Mouse (Mus musculus) heart, embryonic 12.5 days (tissue): ENCODE results near the gene Nelfa. TPM values are rescaled to one million over a fixed set of nuclear protein-coding genes. Genes with fewer than 3 reads are reported as not detected.
"Not testable (repeated sequence)": the region's sequence is repeated elsewhere in the genome, so short reads cannot be mapped to it uniquely, and the experiment has no call there.

Experiments used
- ATAC-seq: fragments of 200-750 bp; cut with Nextera tagmentation; 2 replicates; pipeline ENCODE4 v1.8.0; 2017; ENCODE audit warnings: moderate TSS enrichment, moderate library complexity; ENCODE audit not compliant: insufficient number of reproducible peaks, low FRiP score
- H3K27ac ChIP-seq: fragments of 300-500 bp; sonication (generic); 2 replicates; pipeline ENCODE4 v1.5.1; 2016; ENCODE audit warnings: mild to moderate bottlenecking, moderate library complexity; ENCODE audit not compliant: poor library complexity, severe bottlenecking
- H3K27me3 ChIP-seq: fragments of 300-500 bp; sonication (generic); replicated peaks from 2 replicates; pipeline ENCODE4 v1.6.1; 2016; ENCODE audit warnings: mild to moderate bottlenecking, moderate library complexity
- H3K36me3 ChIP-seq: fragments of 300-500 bp; sonication (generic); 2 replicates; pipeline ENCODE4 v1.6.1; 2016; ENCODE audit warnings: mild to moderate bottlenecking, moderate library complexity
- H3K4me1 ChIP-seq: fragments of 300-500 bp; sonication (generic); replicated peaks from 2 replicates; pipeline ENCODE4 v1.6.1; 2016; ENCODE audit warnings: mild to moderate bottlenecking
- H3K4me2 ChIP-seq: fragments of 300-500 bp; sonication (generic); 2 replicates; pipeline ENCODE4 v1.6.1; 2016; ENCODE audit warnings: mild to moderate bottlenecking, moderate library complexity
- H3K4me3 ChIP-seq: fragments of 300-500 bp; sonication (generic); 2 replicates; pipeline ENCODE4 v1.5.1; 2016; ENCODE audit warnings: mild to moderate bottlenecking
- H3K9ac ChIP-seq: fragments of 300-500 bp; sonication (generic); 2 replicates; pipeline ENCODE4 v1.6.1; 2016; ENCODE audit warnings: mild to moderate bottlenecking, moderate library complexity
- H3K9me3 ChIP-seq: fragments of 300-500 bp; sonication (generic); replicated peaks from 2 replicates; pipeline ENCODE4 v1.6.1; 2016; ENCODE audit warnings: mild to moderate bottlenecking, moderate library complexity
- WGBS: fragments of 180-500 bp; shearing (Covaris S2); methylation state at CpG from one replicate; pipeline ENCODE4 v1.1.7; 2016; 5-methylcytosine and 5-hydroxymethylcytosine counted together
- polyA plus RNA-seq: library from polyadenylated mRNA; unstranded; fragments of >200 nt; fragmentation: Nextera tagmentation; extraction: Ambion mirVana; gene quantifications from 2 replicates; pipeline ENCODE4 v1.2.1, GENCODE M21; 2016

The Nelfa gene
- polyA plus RNA-seq, 1 experiment from 2014 or later = 36.5 TPM

DNA sequence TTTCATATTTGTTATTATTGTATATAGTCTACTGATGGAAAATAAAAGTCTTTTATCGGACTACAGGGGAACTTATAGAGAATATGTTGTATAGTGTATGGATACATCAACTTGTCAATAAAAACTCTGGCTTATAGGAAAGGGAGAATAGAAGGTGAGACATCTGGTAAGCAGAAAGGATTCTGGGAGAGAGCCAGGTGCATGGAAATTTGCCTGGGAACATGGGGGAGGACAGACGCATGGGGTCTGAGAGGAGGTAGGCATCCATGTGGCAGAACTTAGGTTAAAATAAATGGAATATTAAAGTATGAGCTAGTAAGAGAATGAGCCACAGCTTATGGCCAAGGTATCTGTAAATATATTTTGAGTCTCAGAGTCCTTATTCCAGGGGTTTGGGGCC lies 16.2 kb downstream of the Nelfa start:
- 88% methylated on average over 2 of the region's 2 CpGs for WGBS
- ATAC-seq = no peak

DNA sequence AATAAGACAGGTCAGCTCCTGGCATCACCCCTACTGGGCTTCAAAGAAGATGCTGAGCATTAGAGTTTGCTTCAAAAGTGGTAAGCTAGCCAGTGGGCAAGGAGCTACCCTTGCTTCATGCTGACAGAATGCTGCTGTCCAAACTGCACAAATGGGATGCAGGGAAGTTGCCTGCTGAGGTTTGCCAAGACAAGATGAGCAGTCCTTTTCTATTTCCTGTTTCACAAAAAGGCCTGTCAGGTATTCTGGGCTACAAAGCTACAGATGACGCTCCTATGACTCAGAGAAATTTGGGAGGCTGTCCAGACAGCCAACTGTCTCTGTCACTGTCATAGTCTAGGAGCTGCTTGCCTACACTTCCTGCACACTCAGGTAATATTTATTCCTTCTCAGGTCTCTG lies 16.7 kb downstream of the Nelfa start:
- no peak for ATAC-seq
- H3K4me1 ChIP-seq = peaks cover 12% of the 10 kb centered on the region; the same call in 1 of the 2 replicates
- peaks cover 59% of the 10 kb centered on the region for H3K36me3 ChIP-seq
- H3K27ac ChIP-seq = no peak overlapping the region
- no peaks in the 10 kb centered on the region for H3K27me3 ChIP-seq
- H3K9me3 ChIP-seq = peaks cover 6% of the 10 kb centered on the region; the same call in 1 of the 2 replicates
- H3K4me3 ChIP-seq = no peak overlapping the region
- WGBS = 94% methylated on average over 1 of the region's 1 CpGs
- no peak overlapping the region for H3K9ac ChIP-seq
- no peak overlapping the region for H3K4me2 ChIP-seq

More for the DNA sequence above, 16.2 kb downstream of the Nelfa start:
- no peaks in the 10 kb centered on the region for H3K27me3 ChIP-seq
- no peak overlapping the region for H3K4me2 ChIP-seq
- H3K36me3 ChIP-seq = peaks cover 56% of the 10 kb centered on the region
- H3K4me3 ChIP-seq = no peak overlapping the region
- no peak overlapping the region for H3K9ac ChIP-seq
- H3K9me3 ChIP-seq = peaks cover 6% of the 10 kb centered on the region; the same call in 1 of the 2 replicates
- peaks cover 12% of the 10 kb centered on the region; the same call in 1 of the 2 replicates for H3K4me1 ChIP-seq
- no peak overlapping the region for H3K27ac ChIP-seq

DNA sequence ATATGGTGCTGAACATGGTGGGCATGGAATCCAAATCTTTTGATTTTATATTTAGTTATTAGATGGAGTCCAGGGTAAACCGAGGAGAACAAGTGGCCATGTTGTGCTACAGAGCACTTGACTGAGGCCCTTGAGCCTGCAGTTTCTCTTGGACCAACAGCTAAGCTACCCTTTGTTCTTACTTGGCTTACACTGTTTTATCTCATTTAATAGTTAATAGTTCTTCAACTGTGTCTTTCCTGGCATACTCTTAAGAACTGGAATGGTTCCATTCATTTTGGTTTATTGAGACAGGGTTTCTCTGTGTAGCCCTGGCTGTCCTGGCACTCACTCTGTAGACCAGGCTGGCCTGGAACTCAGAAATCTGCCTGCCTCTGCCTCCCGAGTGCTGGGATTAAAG lies 19.6 kb downstream of the Nelfa start:
- H3K9me3 ChIP-seq, H3K4me2 ChIP-seq, H3K4me1 ChIP-seq, H3K4me3 ChIP-seq, ATAC-seq, H3K27ac ChIP-seq, H3K9ac ChIP-seq, H3K27me3 ChIP-seq: not testable (repeated sequence)
- peaks cover 74% of the 10 kb centered on the region for H3K36me3 ChIP-seq
- WGBS = 91% methylated on average over 2 of the region's 2 CpGs

DNA sequence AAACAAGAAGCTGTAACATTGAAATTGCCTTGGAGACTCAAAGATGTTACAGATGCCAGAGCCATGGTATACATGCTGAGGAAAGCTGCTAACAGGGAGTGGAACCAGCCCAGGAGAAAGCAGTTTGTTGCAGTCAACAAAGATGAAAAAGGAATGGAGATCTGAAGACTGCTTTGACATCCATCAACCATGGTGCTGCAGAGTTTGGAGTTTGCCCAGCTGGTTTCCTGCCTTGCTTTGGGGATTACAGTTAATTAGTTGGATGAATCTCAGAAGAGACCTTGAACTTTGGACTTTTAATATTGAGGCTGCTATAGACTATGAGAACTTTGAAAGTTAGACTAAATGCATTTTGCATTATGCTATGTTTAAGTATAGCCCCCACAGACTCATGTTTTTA lies 21.2 kb downstream of the Nelfa start:
- not testable (repeated sequence) for ATAC-seq, H3K4me2 ChIP-seq, H3K27ac ChIP-seq, H3K4me1 ChIP-seq, H3K27me3 ChIP-seq, H3K9ac ChIP-seq, H3K4me3 ChIP-seq, H3K9me3 ChIP-seq
- peaks cover 58% of the 10 kb centered on the region for H3K36me3 ChIP-seq

DNA sequence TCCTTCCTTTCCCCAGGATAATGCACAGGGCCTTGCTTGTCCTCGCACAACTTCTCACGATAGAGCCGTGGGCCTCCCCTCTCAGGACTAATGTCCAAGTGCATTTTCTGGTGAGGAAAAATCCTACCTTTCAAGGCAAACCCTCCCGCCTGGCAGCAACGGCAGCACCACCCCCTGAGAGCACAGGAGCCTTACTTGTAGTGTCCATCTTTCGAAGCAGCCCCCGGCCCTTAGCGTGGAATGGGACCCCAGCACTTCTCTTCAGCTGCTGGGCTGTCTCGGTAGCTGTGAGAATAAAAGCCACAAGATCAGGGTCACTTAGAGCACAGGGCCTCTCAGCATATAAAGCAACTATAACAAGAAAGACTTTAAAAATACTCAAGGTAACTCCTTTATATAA lies 33.0 kb downstream of the Nelfa start:
- Histone ChIP-seq H3K27me3 (no peaks in the 10 kb centered on the region), H3K9ac (no peak overlapping the region), H3K4me2 (no peak overlapping the region), H3K4me1 (no peaks in the 10 kb centered on the region), H3K9me3 (no peaks in the 10 kb centered on the region), H3K36me3 (peaks cover 54% of the 10 kb centered on the region), H3K4me3 (no peak overlapping the region), H3K27ac (no peak overlapping the region)
- ATAC-seq = no peak
- 92% methylated on average over 9 of the region's 9 CpGs for WGBS

DNA sequence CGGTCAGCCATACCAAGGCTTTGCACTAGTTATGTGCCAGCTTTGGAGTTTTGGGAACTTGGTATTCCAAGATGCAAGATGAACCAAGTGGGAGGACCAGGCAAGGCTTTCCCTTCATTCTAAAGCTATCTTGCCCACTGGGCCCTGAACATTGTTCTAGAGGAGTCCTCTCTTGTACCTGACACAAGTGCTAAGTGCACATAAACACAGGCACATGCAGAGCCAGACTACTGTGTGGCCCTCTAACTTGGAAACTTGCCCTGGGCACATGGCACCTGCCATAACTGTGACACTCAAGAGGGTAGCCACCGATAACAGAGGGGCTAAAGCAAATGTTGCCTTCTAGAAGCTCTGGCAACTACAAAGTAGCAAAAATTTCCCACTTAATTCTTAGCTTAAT lies 33.5 kb downstream of the Nelfa start:
- Histone ChIP-seq H3K4me3 (no peak overlapping the region), H3K4me2 (no peak overlapping the region), H3K36me3 (peaks cover 58% of the 10 kb centered on the region), H3K9me3 (no peaks in the 10 kb centered on the region), H3K27ac (no peak overlapping the region), H3K4me1 (no peaks in the 10 kb centered on the region), H3K9ac (no peak overlapping the region), H3K27me3 (no peaks in the 10 kb centered on the region)
- WGBS = 92% methylated on average over 2 of the region's 2 CpGs
- ATAC-seq = no peak

DNA sequence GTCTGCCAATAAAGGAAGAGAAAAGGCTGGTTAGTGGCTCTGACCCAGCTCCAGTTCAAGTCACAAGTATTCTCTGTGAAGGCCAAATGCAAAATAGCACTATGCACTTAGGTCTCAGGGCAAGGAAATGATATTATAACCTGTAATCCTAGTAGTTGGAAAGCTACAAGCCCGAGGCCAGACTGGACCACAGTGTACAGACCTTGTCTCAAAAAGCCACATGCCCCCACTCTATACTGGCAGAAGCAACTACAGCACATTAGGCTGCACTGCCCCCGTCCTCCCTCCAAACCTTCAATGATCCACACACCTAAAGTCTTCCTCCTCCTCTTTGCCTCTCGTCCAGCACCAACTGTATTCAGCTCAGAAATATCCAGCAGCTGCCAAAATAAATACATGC lies 34.9 kb downstream of the Nelfa start:
- H3K36me3 ChIP-seq = peaks cover 70% of the 10 kb centered on the region
- no peak overlapping the region for H3K4me3 ChIP-seq
- H3K9me3 ChIP-seq = no peaks in the 10 kb centered on the region
- H3K4me2 ChIP-seq = no peak overlapping the region
- no peak for ATAC-seq
- H3K27me3 ChIP-seq = no peaks in the 10 kb centered on the region
- H3K27ac ChIP-seq = no peak overlapping the region
- no peaks in the 10 kb centered on the region for H3K4me1 ChIP-seq
- H3K9ac ChIP-seq = no peak overlapping the region
- WGBS = 89% methylated on average over 3 of the region's 3 CpGs

DNA sequence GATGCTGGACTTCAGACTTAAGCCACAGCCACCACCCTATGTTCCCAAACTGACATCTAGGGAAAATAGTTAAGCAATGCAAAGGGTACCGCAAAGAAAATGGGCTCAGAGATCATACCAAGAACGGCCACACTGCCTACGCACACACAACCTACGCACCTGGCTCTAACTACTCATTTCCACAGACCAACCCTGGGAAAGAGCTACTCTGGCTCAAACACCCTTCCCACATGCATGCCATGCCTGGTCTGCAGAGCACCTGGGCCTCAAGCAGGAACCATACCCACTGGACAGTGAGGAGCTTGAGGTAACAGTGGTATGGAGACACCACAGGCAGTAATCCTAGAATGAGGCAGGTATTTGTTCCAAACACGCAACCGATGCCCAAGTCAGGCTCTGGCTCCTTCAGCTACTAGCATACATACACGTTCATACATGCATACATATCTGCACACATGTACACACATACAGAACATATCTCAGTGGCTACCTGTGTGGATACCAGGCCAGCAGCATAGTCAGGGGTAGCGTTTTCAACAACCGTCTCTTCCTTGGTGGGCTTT lies 35.4 kb downstream of the Nelfa start:
- no peak for ATAC-seq
- 94% methylated on average over 9 of the region's 9 CpGs for WGBS
- H3K36me3 ChIP-seq = peaks cover 75% of the 10 kb centered on the region

DNA sequence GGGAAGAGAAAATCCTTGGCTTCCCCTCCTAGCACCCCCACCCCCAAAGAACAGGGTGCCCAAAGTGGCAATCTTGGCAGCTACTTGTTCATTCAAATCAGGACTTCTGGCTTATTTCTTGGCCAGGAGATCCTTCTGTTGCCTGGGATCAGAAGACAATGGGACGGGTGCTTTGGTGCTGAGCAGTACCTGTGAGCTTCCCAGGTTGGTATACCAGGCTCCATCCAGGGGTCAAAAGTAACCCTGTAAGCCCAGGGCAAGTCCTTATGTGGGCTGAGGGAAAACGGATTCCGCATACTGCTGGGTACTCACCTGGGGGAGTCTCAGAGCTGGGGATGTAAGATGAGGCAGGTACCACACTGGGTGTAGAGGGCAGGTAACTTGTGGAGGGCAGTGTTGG lies 36.1 kb downstream of the Nelfa start:
- H3K36me3 ChIP-seq = peaks cover 82% of the 10 kb centered on the region
- no peaks in the 10 kb centered on the region for H3K27me3 ChIP-seq
- H3K9ac ChIP-seq = no peak overlapping the region
- H3K4me3 ChIP-seq = no peak overlapping the region
- 89% methylated on average over 3 of the region's 3 CpGs for WGBS
- ATAC-seq = no peak
- no peak overlapping the region for H3K27ac ChIP-seq
- H3K9me3 ChIP-seq = no peaks in the 10 kb centered on the region
- no peak overlapping the region for H3K4me2 ChIP-seq
- no peaks in the 10 kb centered on the region for H3K4me1 ChIP-seq

More for the DNA sequence above, 35.4 kb downstream of the Nelfa start:
- H3K4me3 ChIP-seq = no peak overlapping the region
- no peaks in the 10 kb centered on the region for H3K9me3 ChIP-seq
- H3K4me2 ChIP-seq = no peak overlapping the region
- no peaks in the 10 kb centered on the region for H3K4me1 ChIP-seq
- no peak overlapping the region for H3K27ac ChIP-seq
- no peak overlapping the region for H3K9ac ChIP-seq
- H3K27me3 ChIP-seq = no peaks in the 10 kb centered on the region

DNA sequence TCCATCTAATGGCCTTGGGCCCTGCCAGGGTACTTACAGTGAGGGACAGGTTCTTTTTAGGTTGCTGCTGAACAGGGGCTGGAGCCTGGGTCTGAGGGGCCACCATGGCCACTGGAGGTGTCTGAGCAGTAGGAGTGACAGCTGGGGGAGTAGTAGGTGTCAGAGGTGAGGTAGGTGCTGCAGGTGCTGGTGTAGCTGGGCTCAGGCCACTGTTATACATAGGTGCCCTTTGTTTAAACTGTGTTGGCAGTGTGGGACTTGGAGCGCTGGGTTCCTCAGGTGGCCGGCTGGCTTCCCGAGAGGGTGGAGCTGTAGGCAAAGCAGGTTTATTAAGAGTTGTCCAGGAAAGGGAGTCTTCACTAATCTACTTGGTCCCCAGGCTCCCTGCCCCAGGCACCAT lies 37.0 kb downstream of the Nelfa start:
- Histone ChIP-seq H3K9ac (no peak overlapping the region), H3K36me3 (peaks cover 90% of the 10 kb centered on the region), H3K9me3 (no peaks in the 10 kb centered on the region), H3K27me3 (no peaks in the 10 kb centered on the region), H3K27ac (no peak overlapping the region), H3K4me3 (no peak overlapping the region), H3K4me2 (no peak overlapping the region), H3K4me1 (no peaks in the 10 kb centered on the region)
- WGBS = 100% methylated on average over 3 of the region's 3 CpGs
- ATAC-seq = no peak

DNA sequence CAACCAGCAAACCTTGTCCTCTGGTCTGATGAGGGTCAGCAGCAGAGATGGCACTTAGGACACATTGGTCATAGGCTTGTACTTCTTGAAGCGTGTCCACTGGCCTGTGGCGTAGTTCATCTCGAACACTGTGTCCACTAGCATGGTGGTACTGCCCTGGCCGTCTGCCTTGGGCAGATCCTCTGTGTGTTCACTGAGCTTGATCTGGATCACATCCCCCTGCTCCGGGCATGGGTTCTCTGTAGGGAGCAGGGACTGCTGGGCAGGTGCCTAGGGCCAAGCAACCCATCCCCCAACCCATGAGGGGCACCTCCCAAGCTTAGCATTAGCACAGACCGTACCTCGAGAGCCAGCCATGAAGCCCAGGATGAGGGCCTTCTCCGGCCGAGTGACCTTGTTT lies 37.5 kb downstream of the Nelfa start:
- Histone ChIP-seq H3K27me3 (no peaks in the 10 kb centered on the region), H3K9ac (no peak overlapping the region), H3K4me3 (no peak overlapping the region), H3K9me3 (no peaks in the 10 kb centered on the region), H3K36me3 (peaks cover 93% of the 10 kb centered on the region), H3K27ac (no peak overlapping the region), H3K4me1 (no peaks in the 10 kb centered on the region), H3K4me2 (no peak overlapping the region)
- peak; percentile 41; the same call in 1 of the 2 replicates for ATAC-seq
- 87% methylated on average over 9 of the region's 9 CpGs for WGBS

DNA sequence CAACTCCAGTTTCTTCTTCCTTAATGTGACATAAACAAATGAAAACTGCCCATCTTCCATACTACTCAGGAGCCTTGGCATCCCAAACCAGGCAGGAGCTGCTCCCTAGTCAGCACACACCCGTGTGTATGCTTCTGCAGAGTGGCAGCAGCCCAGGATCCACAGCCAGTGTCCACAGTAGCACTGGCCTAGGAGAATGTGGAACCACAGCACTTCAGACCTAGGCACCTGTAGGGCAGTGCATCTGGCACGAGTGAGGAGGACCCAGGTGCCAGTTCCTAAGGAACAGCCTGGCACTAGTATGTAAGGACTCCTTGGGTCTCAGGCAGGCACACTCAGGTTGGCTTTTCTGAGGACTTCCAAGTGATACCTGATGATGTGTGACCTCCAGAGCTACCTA lies 39.1 kb downstream of the Nelfa start:
- Histone ChIP-seq H3K27me3 (no peaks in the 10 kb centered on the region), H3K4me3 (no peak overlapping the region), H3K27ac (no peak overlapping the region), H3K4me1 (no peaks in the 10 kb centered on the region), H3K9me3 (no peaks in the 10 kb centered on the region), H3K9ac (no peak overlapping the region), H3K4me2 (no peak overlapping the region), H3K36me3 (peaks cover 96% of the 10 kb centered on the region)
- ATAC-seq = no peak
- WGBS = 88% methylated on average over 2 of the region's 2 CpGs
